Mouse (Mus musculus) 3T3-L1 (cell line): Measurements from ENCODE around the gene Marc1.
A peak's percentile ranks its signal among the peaks of the same experiment; 100 is the strongest.

Source experiments
- DNase-seq: peaks from one replicate; pipeline ENCODE4 v3.0.0-alpha.2; 2015; ENCODE audit warnings: low read depth, low spot score

The Marc1 gene

GRCm38 (mm10) chr1:184763866-184764265, 47.2 kb downstream of the Marc1 start:
- DNase-seq: no peak

GRCm38 (mm10) chr1:184762941-184763340, 48.2 kb downstream of the Marc1 start:
- DNase-seq: no peak

- DNase-seq: peak; percentile 16
These were observed 49.1 kb downstream of the Marc1 start for GRCm38 (mm10) chr1:184761988-184762387.

- DNase-seq: peak; percentile 5
These were observed 58.4 kb downstream of the Marc1 start for GRCm38 (mm10) chr1:184752671-184753070.

- no peak for DNase-seq
These were observed 60.9 kb downstream of the Marc1 start for GRCm38 (mm10) chr1:184750114-184750664.

- no peak for DNase-seq
These were observed 62.4 kb downstream of the Marc1 start for GRCm38 (mm10) chr1:184748692-184749152.

- DNase-seq: peak; percentile 83
These were observed 73.1 kb downstream of the Marc1 start for GRCm38 (mm10) chr1:184737876-184738479.

- no peak for DNase-seq
These were observed 73.9 kb downstream of the Marc1 start for GRCm38 (mm10) chr1:184737228-184737627.
